Mouse (Mus musculus) heart, adult 2 months (tissue): ENCODE measurements at regions not wholly inside any gene's neighbourhood (a gene's known extent, or its start where the extent isn't known, plus 50 kb on each side); places are given as distances from the start of the nearest gene placed in this dataset.

Experiments used
- CTCF ChIP-seq: fragments of 200-600 bp; IDR thresholded peaks from 2 replicates; pipeline ENCODE4 v1.8.1; 2022; ENCODE audit warnings: antibody characterized with exemption, mild to moderate bottlenecking, moderate library complexity
- EP300 ChIP-seq: fragments of 200-500 bp; IDR thresholded peaks from 2 replicates; pipeline ENCODE4 v1.6.1; 2011; ENCODE audit warnings: low read depth, low read length, control low read depth; ENCODE audit not compliant: insufficient read depth
- POLR2A ChIP-seq: fragments of 200-500 bp; IDR thresholded peaks from 2 replicates; pipeline ENCODE4 v1.6.1; 2011; ENCODE audit warnings: mild to moderate bottlenecking, low read depth, low read length, control low read depth; ENCODE audit not compliant: insufficient read depth

DNA sequence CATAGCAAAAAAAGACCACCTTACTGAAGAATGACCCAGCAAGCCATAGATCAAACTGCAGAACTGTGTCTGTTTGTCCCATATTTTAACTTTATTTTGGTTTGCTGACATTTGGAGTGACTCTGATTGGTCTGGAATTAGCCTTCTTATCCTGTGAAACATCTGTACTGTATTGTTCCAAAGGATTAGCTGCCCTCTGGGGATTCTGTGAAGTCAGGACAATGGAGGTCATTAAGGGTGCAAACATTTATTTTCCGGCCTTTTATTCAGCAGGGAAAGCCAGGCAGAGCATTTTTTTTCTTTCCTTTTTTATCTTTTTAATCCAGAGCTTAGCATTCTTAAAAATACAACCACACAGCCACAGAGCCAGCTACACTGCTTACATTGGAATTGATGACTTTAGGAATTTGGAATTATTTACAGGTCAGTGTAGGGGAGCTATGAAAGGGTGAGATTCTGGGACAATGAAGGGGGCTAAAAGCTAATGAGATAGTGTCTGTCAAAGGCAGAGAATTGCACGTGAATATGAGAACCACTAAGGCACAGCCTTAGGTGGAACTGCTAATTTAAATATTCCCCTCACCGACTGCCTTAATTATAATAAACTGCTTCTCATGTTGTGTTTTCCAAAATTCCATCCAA is 1267.6 kb upstream of the Flrt2 start:
- TF ChIP-seq CTCF: no peak
- no peak for TF ChIP-seq EP300
- no peak for TF ChIP-seq POLR2A
